In the genomic region with DNA sequence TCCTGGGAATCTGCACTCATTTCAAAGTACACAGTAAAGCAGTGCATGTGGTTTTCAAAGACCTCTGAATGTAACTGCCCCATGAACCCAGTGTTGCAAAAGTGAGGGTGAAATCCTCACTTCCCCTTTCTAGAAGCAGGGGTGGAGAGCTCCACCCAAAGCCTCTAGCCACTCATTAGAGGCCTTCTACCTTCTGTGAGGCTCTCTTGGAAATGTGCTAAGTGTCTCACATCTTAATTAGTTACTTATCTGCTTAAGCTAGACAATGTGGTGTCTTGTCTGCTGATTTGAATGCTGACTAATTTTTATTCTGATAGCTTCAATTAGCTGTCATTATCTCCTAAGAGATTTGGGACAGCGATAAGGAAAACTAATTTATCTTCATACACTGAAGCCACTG, we compare ENCODE assay signal across 1 mouse cellular context.
TF ChIP-seq lines count a peak whose summit lies in the region.

No protein-coding gene starts in this region.

TF ChIP-seq in MEL, 35 proteins besides CTCF, POLR2A, EP300 and RAD21 (continued from another document):
- peak; percentile 69 for TF ChIP-seq ETS1 (IDR thresholded peaks at IDR 0.05; ENCODE audit: low read depth, low read length)
- TF ChIP-seq GABPA (IDR thresholded peaks at IDR 0.05; ENCODE audit: low read depth, low read length) = no peak
- TF ChIP-seq POLR2AphosphoS2 (IDR thresholded peaks at IDR 0.05; ENCODE audit: low read length) = no peak
- no peak for TF ChIP-seq UBTF (IDR thresholded peaks at IDR 0.05; ENCODE audit: borderline replicate concordance, insufficient read depth, low read depth, low read length)
- TF ChIP-seq E2F4 (IDR thresholded peaks at IDR 0.05; ENCODE audit: borderline replicate concordance, low read depth, low read length) = no peak
- no peak for TF ChIP-seq TBP (IDR thresholded peaks at IDR 0.05; ENCODE audit: low read depth, low read length)
- peak; percentile 74 for TF ChIP-seq RCOR1 (IDR thresholded peaks at IDR 0.05; ENCODE audit: low read depth, low read length)
- no peak for TF ChIP-seq JUND (IDR thresholded peaks at IDR 0.05; ENCODE audit: low read depth, low read length)
- no peak for TF ChIP-seq NELFE (IDR thresholded peaks at IDR 0.05; ENCODE audit: low read depth, low read length)
- 0 out of 2 replicates have a peak, but pooled peaks have one; percentile 22 for TF ChIP-seq HCFC1 (IDR thresholded peaks at IDR 0.05; ENCODE audit: low read depth, low read length)
- TF ChIP-seq CHD2 (IDR thresholded peaks at IDR 0.05; ENCODE audit: low read length) = no peak
- peak; percentile 94 for TF ChIP-seq GATA1 (IDR thresholded peaks at IDR 0.05; ENCODE audit: low read depth, low read length)
- TF ChIP-seq ELF1 (IDR thresholded peaks at IDR 0.05; ENCODE audit: low read depth, low read length) = no peak
- TF ChIP-seq MYC (IDR thresholded peaks at IDR 0.05; ENCODE audit: low read depth, low read length) = peak; percentile 58; the same call in 1 of the 2 replicates
- no peak for TF ChIP-seq POLR2AphosphoS5 (IDR thresholded peaks at IDR 0.05; ENCODE audit: borderline replicate concordance, low read depth, low read length)
